Mouse (Mus musculus) brain, embryonic 14.5 days (tissue): ENCODE data around the gene Txlnb.

Experiments
- CTCF ChIP-seq: fragments of 200-500 bp; IDR thresholded peaks from 2 replicates; pipeline ENCODE4 v1.5.1; 2012; ENCODE audit warnings: inconsistent platforms, mild to moderate bottlenecking, moderate library complexity, borderline replicate concordance; ENCODE audit not compliant: insufficient read depth, insufficient read length; ENCODE audit errors: extremely low read depth
- POLR2A ChIP-seq: fragments of 200-500 bp; IDR thresholded peaks from 2 replicates; pipeline ENCODE4 v1.6.1; 2012; ENCODE audit warnings: mild to moderate bottlenecking, inconsistent platforms, borderline replicate concordance; ENCODE audit not compliant: poor library complexity, insufficient read depth, insufficient read length, severe bottlenecking; ENCODE audit errors: extremely low read depth

DNA sequence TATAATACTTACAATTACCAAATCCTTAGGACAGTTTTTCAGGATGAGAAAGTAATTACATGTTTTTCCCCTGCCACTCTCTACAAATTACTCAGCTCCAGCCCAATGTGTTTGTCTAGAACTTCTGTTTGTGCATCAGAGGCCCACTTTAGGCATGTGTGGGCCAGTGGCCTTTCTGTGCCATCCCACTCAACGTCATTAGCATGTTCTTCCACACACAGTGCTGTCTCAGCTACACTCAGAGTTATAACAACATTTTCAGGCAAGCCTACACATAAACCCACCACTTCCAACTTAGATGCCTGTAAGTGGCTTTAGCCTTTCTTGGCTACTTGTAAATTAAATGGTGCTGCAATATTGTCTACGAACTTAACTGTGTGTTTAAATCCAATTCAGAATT lies 5.8 kb downstream of the Txlnb start:
- TF ChIP-seq POLR2A (no peak), CTCF (no peak)
